Mouse (Mus musculus): ENCODE measurements around the gene Thegl. TPM values are rescaled to one million over a fixed set of nuclear protein-coding genes. Genes with fewer than 3 reads are reported as not detected.

Gene Thegl
- polyA plus RNA-seq, 1 experiment = 0.13 TPM

DNA sequence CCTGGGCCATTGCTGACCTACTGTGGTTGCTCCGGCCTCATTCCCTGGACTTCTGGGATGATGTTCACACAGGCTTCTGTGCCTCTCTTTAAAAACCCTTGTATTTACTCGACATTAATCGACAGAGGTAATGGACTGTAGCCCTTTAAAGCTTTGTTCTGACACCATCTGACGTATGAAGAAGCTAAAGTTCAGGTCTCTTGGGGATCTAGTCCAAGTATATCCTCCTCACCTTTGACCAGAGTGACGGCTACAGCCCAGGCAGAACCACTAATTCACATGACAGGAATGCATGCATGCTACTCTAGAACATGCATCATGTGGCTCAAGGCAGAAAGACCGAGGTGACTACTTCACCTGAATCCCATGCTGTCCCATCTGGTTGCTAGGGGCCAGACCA lies 84.9 kb downstream of the Thegl start:
- Histone ChIP-seq H3K27ac (ENCODE audit: insufficient read depth, low read depth, low read length) (0 out of 2 replicates have a peak overlapping the region, but pooled peaks have one; percentile 73), H3K36me3 (ENCODE audit: control insufficient read depth, insufficient read depth, low read length) (no peaks in the 10 kb centered on the region), H3K4me3 (ENCODE audit: low read depth, low read length) (no peak overlapping the region), H3K4me1 (ENCODE audit: control insufficient read depth, insufficient read depth, insufficient read length, low read length) (peaks cover 27% of the 10 kb centered on the region; the same call in 1 of the 2 replicates), H3K27me3 (ENCODE audit: control insufficient read depth, insufficient read depth, low read length) (no peaks in the 10 kb centered on the region)
- TF ChIP-seq CTCF (IDR thresholded peaks at IDR 0.05; ENCODE audit: extremely low read depth, insufficient read length, insufficient replicate concordance, low read depth, low read length) (no peak), POLR2A (IDR thresholded peaks at IDR 0.05; ENCODE audit: low read depth, low read length) (no peak)
- 77% methylated on average over 6 of the region's 6 CpGs for WGBS

GRCm38 (mm10) chr5:77102522-77103365 lies 86.9 kb downstream of the Thegl start:
- 58% methylated on average over 15 of the region's 15 CpGs for WGBS
- peak overlapping the region; percentile 74; the same call in 1 of the 2 replicates for H3K27ac ChIP-seq (ENCODE audit: insufficient read depth, low read depth, low read length)
- no peak for TF ChIP-seq CTCF (IDR thresholded peaks at IDR 0.05; ENCODE audit: extremely low read depth, insufficient read length, insufficient replicate concordance, low read depth, low read length)
- no peak for TF ChIP-seq POLR2A (IDR thresholded peaks at IDR 0.05; ENCODE audit: low read depth, low read length)
- no peaks in the 10 kb centered on the region for H3K27me3 ChIP-seq (ENCODE audit: control insufficient read depth, insufficient read depth, low read length)
- H3K4me1 ChIP-seq (ENCODE audit: control insufficient read depth, insufficient read depth, insufficient read length, low read length) = peaks cover 31% of the 10 kb centered on the region; the same call in 1 of the 2 replicates
- H3K36me3 ChIP-seq (ENCODE audit: control insufficient read depth, insufficient read depth, low read length) = no peaks in the 10 kb centered on the region
- H3K4me3 ChIP-seq (ENCODE audit: low read depth, low read length) = no peak overlapping the region

- peak overlapping the region; percentile 86 for H3K27ac ChIP-seq (ENCODE audit: insufficient read depth, low read depth, low read length)
- no peaks in the 10 kb centered on the region for H3K27me3 ChIP-seq (ENCODE audit: control insufficient read depth, insufficient read depth, low read length)
- H3K4me1 ChIP-seq (ENCODE audit: control insufficient read depth, insufficient read depth, insufficient read length, low read length) = peaks cover 16% of the 10 kb centered on the region
- 26% methylated on average over 11 of the region's 11 CpGs for WGBS
- H3K36me3 ChIP-seq (ENCODE audit: control insufficient read depth, insufficient read depth, low read length) = no peaks in the 10 kb centered on the region
- H3K4me3 ChIP-seq (ENCODE audit: low read depth, low read length) = no peak overlapping the region
- TF ChIP-seq POLR2A (IDR thresholded peaks at IDR 0.05; ENCODE audit: low read depth, low read length) = no peak
- no peak for TF ChIP-seq CTCF (IDR thresholded peaks at IDR 0.05; ENCODE audit: extremely low read depth, insufficient read length, insufficient replicate concordance, low read depth, low read length)
Measured at GRCm38 (mm10) chr5:77107146-77107822, 91.5 kb downstream of the Thegl start.

GRCm38 (mm10) chr5:77108806-77109205 lies 93.0 kb downstream of the Thegl start:
- H3K4me1 ChIP-seq (ENCODE audit: control insufficient read depth, insufficient read depth, insufficient read length, low read length) = peaks cover 18% of the 10 kb centered on the region
- no peak for TF ChIP-seq CTCF (IDR thresholded peaks at IDR 0.05; ENCODE audit: extremely low read depth, insufficient read length, insufficient replicate concordance, low read depth, low read length)
- TF ChIP-seq POLR2A (IDR thresholded peaks at IDR 0.05; ENCODE audit: low read depth, low read length) = no peak
- H3K27ac ChIP-seq (ENCODE audit: insufficient read depth, low read depth, low read length) = peak overlapping the region; percentile 37; the same call in 1 of the 2 replicates
- H3K27me3 ChIP-seq (ENCODE audit: control insufficient read depth, insufficient read depth, low read length) = no peaks in the 10 kb centered on the region
- H3K36me3 ChIP-seq (ENCODE audit: control insufficient read depth, insufficient read depth, low read length) = no peaks in the 10 kb centered on the region
- H3K4me3 ChIP-seq (ENCODE audit: low read depth, low read length) = no peak overlapping the region
- WGBS = 88% methylated on average over 6 of the region's 6 CpGs

DNA sequence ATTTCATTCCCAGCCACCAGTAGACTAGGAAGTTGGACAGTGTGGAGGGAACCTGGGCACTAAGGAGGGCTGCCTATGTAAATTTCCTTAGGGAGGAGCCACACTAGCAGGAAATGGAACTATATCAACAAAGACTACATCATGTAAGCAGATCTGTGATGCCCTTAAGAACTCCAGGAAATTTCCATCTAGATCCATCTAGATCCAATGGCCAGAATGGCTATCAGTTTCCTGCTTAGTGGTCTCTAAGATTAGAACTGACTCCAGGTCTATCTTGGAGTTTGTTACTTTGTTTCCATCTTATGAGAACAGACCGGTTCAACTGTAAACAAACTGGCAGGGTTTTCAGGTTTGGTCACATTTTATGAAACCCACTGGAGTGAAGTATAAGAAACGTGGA lies 94.0 kb downstream of the Thegl start:
- Histone ChIP-seq H3K4me3 (ENCODE audit: low read depth, low read length) (no peak overlapping the region), H3K27ac (ENCODE audit: insufficient read depth, low read depth, low read length) (peak overlapping the region; percentile 85), H3K36me3 (ENCODE audit: control insufficient read depth, insufficient read depth, low read length) (no peaks in the 10 kb centered on the region), H3K4me1 (ENCODE audit: control insufficient read depth, insufficient read depth, insufficient read length, low read length) (peaks cover 20% of the 10 kb centered on the region), H3K27me3 (ENCODE audit: control insufficient read depth, insufficient read depth, low read length) (no peaks in the 10 kb centered on the region)
- WGBS = 23% methylated on average over 2 of the region's 2 CpGs
- TF ChIP-seq POLR2A (IDR thresholded peaks at IDR 0.05; ENCODE audit: low read depth, low read length) (no peak), CTCF (IDR thresholded peaks at IDR 0.05; ENCODE audit: extremely low read depth, insufficient read length, insufficient replicate concordance, low read depth, low read length) (no peak)

Other genes starting within 250 kb of the Thegl start
- gene Aasdh, start 110.5 kb upstream of the Thegl start, polyA plus RNA-seq (2012; rRNA removed) = 1.2 and 2.2 TPM in 2 replicates
- 5.9 and 6.1 TPM in 2 replicates for gene Paics, start 64.7 kb upstream of the Thegl start, polyA plus RNA-seq (2012; rRNA removed)
- 1.2 TPM in 2 replicates for gene Ppat, start 64.4 kb upstream of the Thegl start, polyA plus RNA-seq (2012; rRNA removed)
- gene Srp72, start 41.3 kb upstream of the Thegl start, polyA plus RNA-seq (2012; rRNA removed) = 3.9 and 5.8 TPM in 2 replicates
- not detected in 2 replicates for gene Arl9, start 12.0 kb upstream of the Thegl start, polyA plus RNA-seq (2012; rRNA removed)
- gene Hopx, start 99.1 kb downstream of the Thegl start, polyA plus RNA-seq (2012; rRNA removed) = 72.0 and 80.7 TPM in 2 replicates
- 0.25 TPM in 1 of 2 replicates, not detected in the other for gene Spink2, start 195.4 kb downstream of the Thegl start, polyA plus RNA-seq (2012; rRNA removed)
- gene Rest, start 249.5 kb downstream of the Thegl start, polyA plus RNA-seq (2012; rRNA removed) = 1.3 and 2.5 TPM in 2 replicates

All from small intestine, adult 2 months (tissue).